Mouse (Mus musculus) lung, postnatal 10 days (tissue): ENCODE measurements around the gene Slc35d1.

Source experiments
- DNase-seq: peaks from one replicate; pipeline ENCODE4 v3.0.0; 2021

Gene Slc35d1

DNA sequence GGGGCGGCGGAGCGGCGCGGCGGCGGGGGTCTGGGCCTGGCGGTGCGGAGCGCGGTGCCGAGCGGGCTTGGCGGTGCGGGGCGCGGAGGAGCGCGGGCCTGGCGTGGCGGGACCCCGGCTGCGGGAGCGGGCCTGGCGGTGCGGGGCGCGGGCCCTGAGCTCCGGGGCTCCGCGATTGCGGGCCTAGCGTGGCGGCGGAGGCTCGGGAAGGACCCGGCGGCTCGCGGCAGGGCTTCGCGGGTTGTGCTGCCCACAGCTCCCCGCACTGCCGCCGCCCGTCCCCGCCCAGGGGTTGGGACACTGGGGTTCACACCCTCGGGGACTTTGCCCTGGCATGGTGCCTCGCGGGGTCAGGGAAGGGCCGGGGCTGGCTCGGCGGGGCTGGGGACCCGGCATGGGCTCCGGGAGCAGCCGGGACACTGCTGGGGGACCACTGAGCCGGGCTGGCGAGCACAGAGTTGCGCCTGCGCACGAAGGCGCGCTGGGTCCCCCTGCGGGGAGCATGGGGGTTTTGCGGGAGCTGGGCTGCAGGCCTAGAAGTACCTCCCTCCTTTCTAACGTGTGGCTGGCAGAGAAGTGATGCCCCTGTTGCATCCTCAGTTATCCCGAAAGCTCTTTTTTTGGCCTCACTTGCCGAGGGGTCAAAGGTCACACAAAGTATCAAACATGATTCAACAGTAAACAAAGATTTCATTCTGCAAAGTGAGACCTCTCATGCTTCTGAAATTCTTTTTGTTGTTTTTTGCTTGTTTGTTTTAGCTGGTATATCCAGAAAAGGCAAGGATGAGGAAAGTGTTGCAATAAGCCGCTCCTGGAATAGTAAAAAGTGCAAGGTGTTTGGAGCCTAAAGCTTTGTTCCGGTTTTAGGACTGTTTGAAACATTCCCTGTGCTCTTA lies at the start of gene Slc35d1:
Gene Slc35d1, minus strand, starts transcription at position 240 of the 896 bp plus-strand sequence.
- DNase-seq, result peak; percentile 85

DNA sequence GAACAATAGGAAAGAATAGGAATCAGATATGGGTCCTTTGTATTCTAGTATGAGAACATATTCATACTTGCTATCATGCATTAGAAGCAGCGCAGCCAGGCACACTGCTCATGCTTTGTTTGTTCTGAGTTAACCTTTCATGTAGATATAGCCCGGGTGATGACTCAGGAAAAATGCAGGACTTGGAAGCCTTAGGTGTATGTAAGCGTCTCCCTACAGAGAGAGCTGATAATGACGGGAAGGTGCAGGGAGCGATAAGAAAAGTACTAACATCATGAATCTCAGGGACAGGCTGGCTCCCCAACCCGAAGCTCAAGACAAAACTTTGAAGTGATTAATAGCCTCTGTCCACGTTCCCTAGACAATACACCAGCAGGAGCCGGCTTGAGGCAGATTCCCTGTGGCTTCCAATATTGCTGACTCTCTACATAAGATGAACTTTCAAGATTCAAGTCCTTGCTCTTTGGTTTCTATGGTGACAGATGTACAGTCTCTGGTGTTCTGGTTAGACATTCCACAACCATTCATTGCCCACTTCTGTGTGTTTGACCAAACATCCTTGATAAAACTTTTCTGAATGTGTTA lies 48.9 kb upstream of the Slc35d1 start:
- no peak for DNase-seq

DNA sequence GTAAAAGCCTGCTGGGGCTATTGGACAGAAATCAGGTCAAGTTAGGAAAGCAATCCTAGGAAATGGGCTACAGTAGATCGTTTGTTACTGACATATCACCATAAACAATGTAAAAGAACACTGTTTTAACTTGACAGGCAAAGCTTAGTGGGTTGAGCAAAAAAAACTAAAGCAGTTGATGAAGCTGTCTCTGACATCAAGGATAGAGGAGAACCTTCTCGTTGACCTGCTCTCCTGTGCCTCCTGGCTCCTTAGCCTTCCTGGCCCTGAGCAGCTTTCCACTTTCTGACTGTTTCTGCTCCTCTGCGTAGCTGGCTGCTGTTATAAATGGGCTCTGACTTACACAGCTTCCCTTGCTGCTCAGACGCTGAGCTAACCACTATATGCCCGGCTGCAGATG lies 48.4 kb upstream of the Slc35d1 start:
- DNase-seq, result no peak

DNA sequence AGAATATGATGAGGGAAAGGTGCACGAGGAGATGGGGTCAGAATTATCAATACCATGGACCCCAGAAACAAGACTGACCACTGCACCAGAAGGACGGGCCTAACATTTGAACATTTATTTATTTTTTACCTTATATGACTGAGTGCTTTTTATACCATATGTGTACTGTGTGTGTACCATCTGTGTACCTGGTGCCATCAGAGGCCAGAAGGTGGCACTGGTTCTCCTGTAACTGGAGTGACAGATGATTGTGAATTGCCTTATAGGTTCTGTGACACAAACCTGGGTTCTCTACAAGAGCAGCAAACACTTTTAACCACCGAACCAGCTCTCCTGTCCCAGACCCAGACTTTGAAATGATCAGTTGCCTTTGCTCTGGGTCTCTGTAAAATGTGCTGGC lies 43.9 kb upstream of the Slc35d1 start:
- DNase-seq, result no peak

DNA sequence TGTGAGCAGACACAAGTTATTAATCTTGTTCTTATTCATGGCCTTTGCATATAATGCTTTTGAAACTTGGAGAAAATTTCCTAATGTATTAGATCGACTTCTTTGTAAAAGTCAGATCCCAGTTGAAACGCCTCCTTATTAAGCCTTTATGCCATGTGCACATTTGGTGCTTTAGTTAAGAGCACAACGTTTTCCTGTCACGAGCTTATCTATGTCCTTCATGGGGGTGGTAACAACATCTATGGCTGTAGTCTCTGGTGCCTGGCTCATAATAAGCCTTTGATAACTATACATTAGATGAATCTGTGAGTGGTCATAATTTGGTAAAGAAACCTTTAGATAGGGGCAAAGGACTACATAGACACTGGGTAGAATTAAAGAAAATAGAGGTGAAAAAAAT lies 38.9 kb upstream of the Slc35d1 start:
- no peak for DNase-seq

DNA sequence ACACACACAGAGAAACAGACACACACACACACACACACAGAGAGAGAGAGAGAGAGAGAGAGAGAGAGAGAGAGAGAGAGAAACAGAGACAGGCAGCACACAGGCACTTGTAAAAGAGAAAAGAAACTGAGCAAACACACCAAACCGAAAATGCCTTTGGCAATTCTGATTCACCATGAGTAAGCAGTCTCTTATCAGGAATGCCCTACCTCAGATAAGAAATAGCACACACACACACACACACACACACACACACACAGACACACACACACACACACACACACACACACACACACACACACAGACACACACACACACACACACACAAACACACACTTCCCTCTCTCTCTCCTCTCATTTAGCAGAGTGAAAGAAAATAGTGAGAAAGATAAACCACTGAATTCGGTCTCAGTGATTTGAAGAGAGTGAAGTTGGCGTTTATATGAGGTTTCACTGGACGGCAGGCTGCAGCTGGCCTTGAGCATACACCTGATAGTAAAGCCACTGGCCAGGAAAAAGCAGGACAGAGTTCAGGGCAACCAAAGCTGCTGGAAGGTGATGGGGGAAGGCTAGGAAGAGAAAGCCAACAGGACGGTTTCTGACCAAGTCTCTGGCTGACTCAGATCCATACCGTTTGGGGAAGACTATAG lies 34.6 kb upstream of the Slc35d1 start:
- DNase-seq, result no peak

- DNase-seq, result no peak
Observed at GRCm38 (mm10) chr4:103247813-103248212, 32.8 kb upstream of the Slc35d1 start.

GRCm38 (mm10) chr4:103247249-103247648 lies 32.3 kb upstream of the Slc35d1 start:
- DNase-seq, result no peak

DNA sequence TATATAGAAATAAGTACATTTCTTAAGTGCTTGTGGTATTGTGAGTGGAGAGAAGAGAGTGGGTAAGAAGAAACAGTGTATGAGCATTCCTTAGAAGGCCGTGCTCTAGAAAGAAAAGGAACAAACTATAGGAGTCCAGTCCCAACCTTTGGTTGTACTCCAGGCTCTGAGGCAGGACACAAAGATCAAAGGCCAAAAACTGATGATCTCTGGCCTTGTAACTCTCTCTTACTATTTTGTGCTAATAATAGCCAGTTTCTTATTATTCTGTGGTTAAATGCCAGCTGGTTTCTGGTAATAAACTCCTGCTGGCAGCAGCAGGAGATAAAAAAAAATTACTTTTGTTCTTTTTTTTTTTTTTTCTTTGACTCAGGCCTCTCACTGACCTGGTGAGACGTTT lies 17.2 kb upstream of the Slc35d1 start:
- DNase-seq, result no peak

DNA sequence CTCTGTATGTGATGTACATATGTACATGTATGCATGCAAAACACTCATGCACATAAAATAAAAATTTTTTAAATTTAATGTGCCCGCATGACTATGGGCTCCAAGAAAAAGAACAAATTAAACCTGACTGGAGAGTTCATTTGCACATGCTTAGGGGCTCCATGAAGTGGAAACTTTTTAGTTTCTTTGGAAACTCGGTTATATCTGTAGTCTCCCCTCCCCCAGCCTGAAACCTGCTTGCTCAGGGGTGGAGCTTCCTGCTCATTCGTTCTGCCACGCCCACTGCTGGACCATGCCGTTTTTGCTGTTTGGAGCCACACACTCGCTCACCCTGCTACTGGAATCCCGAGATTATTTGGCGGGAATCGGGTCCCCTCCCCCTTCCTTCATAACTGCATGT lies 7.9 kb upstream of the Slc35d1 start:
- no peak for DNase-seq

DNA sequence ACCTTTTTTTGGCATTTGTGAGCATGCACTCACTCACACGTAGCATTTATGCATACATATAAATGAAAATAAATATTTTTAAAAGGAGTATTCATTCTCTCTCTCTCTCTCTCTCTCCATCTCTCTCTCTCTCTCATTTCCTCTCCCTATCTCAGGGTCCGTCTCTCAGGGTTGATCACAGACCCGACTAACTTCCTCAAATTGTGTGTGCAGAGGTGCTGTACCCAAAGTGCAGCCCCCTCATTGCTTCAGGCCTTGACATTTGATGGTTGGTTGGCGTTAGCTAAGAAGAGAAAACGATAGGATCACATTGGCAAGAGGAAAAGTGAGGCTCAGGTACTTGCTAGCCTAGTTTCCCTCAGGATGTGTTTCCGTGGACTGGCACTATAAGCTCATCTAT lies 6.8 kb upstream of the Slc35d1 start:
- DNase-seq, result no peak

DNA sequence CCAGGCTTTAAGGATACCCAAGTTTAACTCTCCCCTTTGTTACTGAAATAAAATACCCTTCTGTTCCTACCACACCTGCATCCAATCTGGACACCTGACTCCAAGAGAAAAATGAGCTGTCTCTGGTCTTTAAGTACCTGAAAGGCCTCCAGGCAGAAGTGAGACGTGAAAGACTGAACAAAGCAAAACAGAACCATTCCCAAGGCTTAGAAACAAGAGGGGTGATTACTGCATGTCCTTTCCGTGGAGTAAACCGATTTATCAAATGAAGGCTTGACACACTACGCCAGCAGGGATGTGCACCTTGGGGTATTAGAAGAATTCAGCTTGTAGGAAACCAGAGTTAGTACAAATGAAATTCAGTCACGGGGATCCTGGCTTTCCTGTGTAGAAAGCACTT lies 4.0 kb upstream of the Slc35d1 start:
- DNase-seq, result no peak

- DNase-seq, result no peak
Observed at GRCm38 (mm10) chr4:103216046-103216445, 1.1 kb upstream of the Slc35d1 start.

DNA sequence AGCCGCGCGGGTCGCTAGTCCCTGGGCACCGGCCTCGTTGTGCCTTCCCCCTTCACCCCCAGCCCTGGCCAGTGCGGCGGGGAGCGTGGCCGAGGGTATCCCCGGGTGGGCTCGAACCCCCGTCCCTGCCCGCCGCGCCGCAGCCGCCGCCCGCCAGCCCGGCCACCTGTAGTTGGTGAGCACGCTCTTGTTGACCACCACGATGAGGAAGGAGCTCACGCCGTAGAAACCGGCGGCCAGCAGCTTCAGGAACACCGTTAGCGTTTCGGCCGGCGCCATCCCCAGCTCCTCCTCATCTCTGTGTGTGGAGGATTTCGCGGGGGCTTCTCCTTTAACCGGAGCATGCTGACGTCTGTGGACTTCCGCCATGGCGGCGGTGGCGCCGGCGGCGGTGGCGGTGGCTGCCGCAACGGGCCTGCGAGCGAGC lies 453 bp downstream of the Slc35d1 start:
- DNase-seq, result peak; percentile 76

- DNase-seq, result no peak
Observed at GRCm38 (mm10) chr4:103213859-103214497, 986 bp downstream of the Slc35d1 start.

DNA sequence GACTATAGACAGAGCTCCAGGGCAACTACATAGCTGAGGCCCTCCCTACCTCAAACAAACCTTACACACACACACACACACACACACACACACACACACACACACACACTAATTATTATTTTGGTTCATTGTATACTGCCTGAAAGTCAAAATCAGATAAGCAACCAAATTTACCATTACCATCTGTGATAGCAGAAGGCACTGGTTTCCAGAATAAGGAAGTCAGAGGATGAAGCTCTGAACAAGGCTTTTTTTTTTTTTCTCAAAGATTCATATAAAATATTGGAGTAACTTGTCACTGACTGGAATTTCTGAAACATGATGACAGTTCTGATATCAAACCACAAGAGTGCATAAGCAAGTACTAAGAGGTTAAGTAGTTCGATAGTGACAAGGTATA lies 6.4 kb downstream of the Slc35d1 start:
- no peak for DNase-seq

- DNase-seq, result no peak
Observed at GRCm38 (mm10) chr4:103203646-103204045, 11.3 kb downstream of the Slc35d1 start.

- no peak for DNase-seq
Observed at GRCm38 (mm10) chr4:103200046-103200445, 14.9 kb downstream of the Slc35d1 start.

DNA sequence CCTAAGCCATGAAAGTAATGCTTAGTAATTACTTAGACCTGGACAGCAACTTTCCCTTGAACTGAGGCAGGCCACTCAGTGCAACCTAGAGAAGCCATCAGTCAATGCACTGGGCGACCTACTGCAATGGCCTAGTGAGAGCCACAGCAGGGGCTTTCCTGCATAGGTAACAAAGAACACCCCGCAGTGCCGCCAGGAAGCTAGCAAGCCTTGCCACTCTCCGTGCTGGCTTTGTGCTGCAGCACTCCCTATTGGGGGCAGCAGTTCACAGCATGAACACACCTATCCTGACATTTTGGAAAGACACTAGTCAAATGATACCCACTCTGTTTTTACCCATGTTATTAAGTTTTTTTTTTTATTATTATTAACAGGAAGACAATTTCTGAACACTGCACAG lies 15.9 kb downstream of the Slc35d1 start:
- no peak for DNase-seq

DNA sequence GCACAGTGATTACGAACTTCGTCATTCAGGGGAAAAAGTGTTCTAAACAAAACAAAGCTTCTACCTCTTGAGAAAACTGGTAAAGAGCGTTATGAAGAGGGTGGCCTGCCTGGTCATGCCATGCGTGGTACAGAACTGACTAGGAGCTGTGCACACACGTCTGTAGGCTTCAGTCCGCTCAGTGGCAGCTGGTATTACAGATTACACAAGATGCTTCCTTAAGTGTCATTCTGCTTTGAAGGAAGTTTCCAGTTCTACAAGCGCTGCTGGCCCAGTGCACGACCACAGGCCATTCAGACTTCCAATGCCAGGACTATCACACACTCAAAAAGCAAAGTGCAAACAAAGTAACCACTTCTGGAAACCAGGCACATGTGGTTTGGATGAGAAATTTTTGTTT lies 17.6 kb downstream of the Slc35d1 start:
- no peak for DNase-seq

DNA sequence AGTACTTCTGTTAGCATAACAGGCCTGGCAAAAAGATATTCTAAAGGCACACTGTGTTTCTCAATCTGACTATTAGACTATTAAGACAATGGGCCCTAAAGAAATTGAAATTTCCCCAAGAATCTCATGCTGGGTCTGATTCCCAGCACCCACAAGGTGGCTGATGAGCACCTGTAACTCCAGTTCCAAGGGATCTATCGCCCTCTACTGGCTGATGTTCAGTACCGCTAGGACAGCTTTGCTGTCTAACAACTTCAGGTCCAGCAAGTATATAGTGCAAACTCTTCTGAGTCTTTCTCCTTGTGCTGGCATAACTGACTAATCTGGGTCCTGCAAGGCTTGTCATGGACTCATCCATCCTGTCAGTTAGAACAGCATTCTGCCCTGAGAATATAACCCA lies 22.5 kb downstream of the Slc35d1 start:
- DNase-seq, result no peak

DNA sequence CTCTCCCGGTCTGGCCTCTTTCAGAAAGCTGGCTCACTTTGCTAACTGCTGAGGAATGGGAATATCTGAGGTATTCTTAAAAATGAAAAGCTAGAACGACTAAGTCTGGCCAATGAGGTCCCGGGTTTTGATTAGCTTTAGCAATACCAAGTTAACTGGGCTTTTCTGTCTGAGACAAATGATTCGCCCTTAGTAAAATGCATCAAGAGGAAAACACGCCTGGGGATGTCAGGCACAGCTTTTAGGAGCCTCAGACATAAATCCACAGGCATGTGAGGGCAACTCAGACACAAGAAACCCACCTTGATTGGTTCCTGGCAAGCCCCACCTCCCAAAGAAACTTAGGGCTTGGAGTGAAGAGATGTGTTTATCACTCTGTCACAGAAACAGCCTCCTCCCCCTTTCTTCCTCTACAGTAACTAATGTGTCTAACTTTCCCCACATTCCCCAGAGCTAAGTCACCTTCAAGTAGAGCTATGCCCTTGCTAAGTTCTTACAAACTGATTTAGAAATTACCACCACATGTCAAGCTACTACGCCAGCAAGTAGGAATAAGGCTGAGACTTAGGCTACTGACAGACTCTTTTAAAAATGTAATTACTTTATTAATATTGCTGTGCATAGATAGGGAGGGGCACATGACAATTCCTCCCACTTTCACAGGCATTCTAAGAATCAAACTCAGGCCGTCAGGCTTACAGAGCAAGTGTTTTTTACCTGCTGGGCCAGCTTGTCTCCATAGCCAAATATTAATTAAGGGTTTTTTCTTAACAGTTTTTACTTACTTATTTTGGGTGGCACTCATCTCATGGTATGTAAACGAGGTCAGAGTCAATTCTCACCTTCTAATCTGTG lies 26.0 kb downstream of the Slc35d1 start:
- no peak for DNase-seq
